Mouse (Mus musculus): ENCODE results near the gene Nfkbil1. TPM values are rescaled to one million over a fixed set of nuclear protein-coding genes. Genes with fewer than 3 reads are reported as not detected.
A peak's percentile ranks its signal among the peaks of the same experiment; 100 is the strongest.

Gene Nfkbil1
- polyA plus RNA-seq, 1 experiment, result 36.3 TPM

DNA sequence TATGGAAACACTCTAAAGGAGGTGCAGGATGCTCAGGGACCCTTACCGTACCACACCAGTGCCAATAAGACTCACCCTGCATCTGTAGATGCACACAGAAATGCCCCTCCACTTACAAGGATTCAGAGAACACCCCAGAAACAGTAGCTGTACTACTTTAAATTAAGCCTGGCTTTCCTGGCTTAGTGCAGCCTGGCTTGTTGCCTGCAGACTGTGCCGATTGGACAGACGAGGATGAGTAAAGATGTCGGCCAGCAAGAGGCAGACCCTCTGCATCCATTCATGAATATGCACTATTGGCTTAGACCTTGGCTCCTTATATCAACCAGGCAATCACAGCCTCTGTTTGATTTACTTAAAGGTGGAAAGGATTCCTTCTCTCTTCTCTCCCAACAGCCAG lies 24.0 kb upstream of the Nfkbil1 start:
- 66% methylated on average over 4 of the region's 4 CpGs for WGBS
- peaks cover 15% of the 10 kb centered on the region; the same call in 1 of the 2 replicates for H3K4me1 ChIP-seq (ENCODE audit: control insufficient read depth, insufficient read depth, insufficient read length, low read length)
- no peaks in the 10 kb centered on the region for H3K27me3 ChIP-seq (ENCODE audit: control insufficient read depth, insufficient read depth, low read length)
- no peak for TF ChIP-seq POLR2A (IDR thresholded peaks at IDR 0.05; ENCODE audit: low read depth, low read length)
- TF ChIP-seq CTCF (IDR thresholded peaks at IDR 0.05; ENCODE audit: extremely low read depth, insufficient read length, insufficient replicate concordance, low read depth, low read length), result no peak
- H3K4me3 ChIP-seq (ENCODE audit: low read depth, low read length), result no peak overlapping the region
- peak overlapping the region; percentile 51 for H3K27ac ChIP-seq (ENCODE audit: insufficient read depth, low read depth, low read length)
- H3K36me3 ChIP-seq (ENCODE audit: control insufficient read depth, insufficient read depth, low read length), result peaks cover 3% of the 10 kb centered on the region

DNA sequence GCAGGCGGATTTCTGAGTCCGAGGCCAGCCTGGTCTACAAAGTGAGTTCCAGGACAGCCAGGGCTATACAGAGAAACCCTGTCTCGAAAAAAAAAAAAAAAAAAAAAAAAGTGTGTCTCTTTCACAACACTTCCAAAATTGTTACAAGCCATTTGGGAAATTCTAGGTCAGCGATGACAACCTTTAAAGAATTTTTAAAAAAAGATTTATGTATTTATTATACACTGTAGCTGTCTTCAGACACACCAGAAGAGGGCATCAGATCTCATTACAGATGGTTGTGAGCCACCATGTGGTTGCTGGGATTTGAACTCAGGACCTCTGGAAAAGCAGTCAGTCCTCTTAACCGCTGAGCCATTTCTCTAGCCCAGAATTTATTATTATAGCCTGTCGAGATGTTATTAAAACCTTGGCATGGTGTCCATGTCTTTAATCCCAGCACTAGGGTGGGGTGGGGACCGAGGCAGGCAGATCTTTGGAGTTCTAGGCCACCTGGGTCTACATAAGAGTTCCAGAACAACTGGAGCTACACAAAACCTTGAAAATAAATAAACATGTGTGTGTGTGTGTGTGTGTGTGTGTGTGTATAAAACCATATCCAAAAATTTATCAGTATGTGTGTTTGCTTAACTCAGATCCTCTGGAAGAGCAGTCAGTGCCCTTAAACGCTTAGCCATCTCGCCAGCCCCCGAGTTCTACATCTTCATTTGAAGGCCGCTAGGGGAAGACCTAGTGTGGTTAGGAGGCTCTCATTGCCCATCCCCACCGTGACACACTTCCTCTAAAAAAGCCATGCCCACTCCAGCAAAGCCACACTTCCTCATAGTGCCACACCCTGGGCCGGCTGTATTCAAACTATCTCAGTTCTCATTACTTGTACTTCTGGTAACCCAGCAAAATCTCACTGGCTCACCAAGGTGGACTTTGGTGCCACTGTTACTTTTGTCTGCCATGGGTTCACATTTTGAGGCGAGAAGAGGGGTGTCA lies 23.2 kb upstream of the Nfkbil1 start:
- H3K27ac ChIP-seq (ENCODE audit: insufficient read depth, low read depth, low read length), result peak overlapping the region; percentile 51
- H3K4me1 ChIP-seq (ENCODE audit: control insufficient read depth, insufficient read depth, insufficient read length, low read length), result peaks cover 15% of the 10 kb centered on the region; the same call in 1 of the 2 replicates
- TF ChIP-seq CTCF (IDR thresholded peaks at IDR 0.05; ENCODE audit: extremely low read depth, insufficient read length, insufficient replicate concordance, low read depth, low read length) (peak; percentile 33; the same call in 1 of the 2 replicates), POLR2A (IDR thresholded peaks at IDR 0.05; ENCODE audit: low read depth, low read length) (no peak)
- H3K36me3 ChIP-seq (ENCODE audit: control insufficient read depth, insufficient read depth, low read length), result peaks cover 3% of the 10 kb centered on the region
- H3K4me3 ChIP-seq (ENCODE audit: low read depth, low read length), result no peak overlapping the region
- H3K27me3 ChIP-seq (ENCODE audit: control insufficient read depth, insufficient read depth, low read length), result no peaks in the 10 kb centered on the region
- 19% methylated on average over 14 of the region's 14 CpGs for WGBS

DNA sequence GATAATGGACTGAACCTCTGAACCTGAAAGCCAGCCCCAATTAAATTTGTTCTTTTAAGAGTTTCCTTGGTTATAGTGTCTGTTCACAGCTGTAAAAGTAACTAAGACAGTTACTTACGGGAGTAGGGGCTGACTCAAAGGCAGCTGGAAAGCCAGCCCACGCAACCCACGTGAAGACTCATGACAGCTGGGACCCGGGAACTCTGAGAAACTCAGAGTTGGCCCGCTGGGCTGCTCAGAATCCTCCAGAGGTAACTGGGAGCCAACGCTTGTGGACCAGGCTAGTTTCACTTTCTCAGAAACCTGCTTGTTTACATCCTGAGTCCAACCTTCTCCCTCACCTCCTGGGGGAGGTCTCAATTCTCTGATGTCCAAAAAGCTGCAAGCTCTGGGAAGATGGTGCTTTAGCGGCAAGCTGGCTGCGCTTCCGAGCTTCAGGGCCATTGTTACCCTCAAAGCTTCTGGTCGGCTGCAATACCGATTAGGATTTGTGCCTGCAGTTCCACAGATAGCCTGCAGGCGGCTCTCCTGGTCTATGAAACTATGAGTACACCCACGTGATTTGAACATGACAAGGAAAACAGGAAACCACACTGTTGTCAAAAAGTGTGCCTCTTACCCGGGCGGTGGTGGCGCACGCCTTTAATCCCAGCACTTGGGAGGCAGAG lies 22.4 kb upstream of the Nfkbil1 start:
- H3K36me3 ChIP-seq (ENCODE audit: control insufficient read depth, insufficient read depth, low read length), result peaks cover 11% of the 10 kb centered on the region
- peak overlapping the region; percentile 63 for H3K4me3 ChIP-seq (ENCODE audit: low read depth, low read length)
- H3K27me3 ChIP-seq (ENCODE audit: control insufficient read depth, insufficient read depth, low read length), result no peaks in the 10 kb centered on the region
- WGBS, result 1% methylated on average over 17 of the region's 17 CpGs
- H3K27ac ChIP-seq (ENCODE audit: insufficient read depth, low read depth, low read length), result peak overlapping the region; percentile 72
- H3K4me1 ChIP-seq (ENCODE audit: control insufficient read depth, insufficient read depth, insufficient read length, low read length), result peaks cover 15% of the 10 kb centered on the region; the same call in 1 of the 2 replicates
- TF ChIP-seq POLR2A (IDR thresholded peaks at IDR 0.05; ENCODE audit: low read depth, low read length) (no peak), CTCF (IDR thresholded peaks at IDR 0.05; ENCODE audit: extremely low read depth, insufficient read length, insufficient replicate concordance, low read depth, low read length) (peak; percentile 86; the same call in 1 of the 2 replicates)

DNA sequence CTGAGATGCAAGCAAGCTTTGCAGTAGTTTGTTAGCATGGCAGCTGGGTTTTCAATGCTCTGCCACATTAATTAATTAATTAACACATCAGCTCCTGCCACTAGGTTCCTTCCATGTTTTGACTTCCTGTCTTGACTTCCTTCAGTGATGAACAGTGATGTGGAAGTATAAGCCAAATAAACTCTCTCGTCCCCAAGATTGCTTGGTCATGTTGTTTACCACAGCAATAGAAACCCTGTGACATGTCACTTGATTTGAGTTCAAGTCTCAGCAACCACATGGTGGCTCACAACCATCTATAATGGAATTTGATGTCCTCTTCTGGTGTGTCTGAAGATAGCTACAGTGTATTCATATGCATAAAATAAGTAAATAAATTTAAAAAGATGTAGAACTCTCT lies 21.8 kb upstream of the Nfkbil1 start:
- peaks cover 14% of the 10 kb centered on the region; the same call in 1 of the 2 replicates for H3K4me1 ChIP-seq (ENCODE audit: control insufficient read depth, insufficient read depth, insufficient read length, low read length)
- H3K27me3 ChIP-seq (ENCODE audit: control insufficient read depth, insufficient read depth, low read length), result no peaks in the 10 kb centered on the region
- H3K4me3 ChIP-seq (ENCODE audit: low read depth, low read length), result no peak overlapping the region
- 50% methylated on average over 1 of the region's 1 CpGs for WGBS
- H3K27ac ChIP-seq (ENCODE audit: insufficient read depth, low read depth, low read length), result no peak overlapping the region
- peaks cover 17% of the 10 kb centered on the region for H3K36me3 ChIP-seq (ENCODE audit: control insufficient read depth, insufficient read depth, low read length)
- no peak for TF ChIP-seq POLR2A (IDR thresholded peaks at IDR 0.05; ENCODE audit: low read depth, low read length)
- TF ChIP-seq CTCF (IDR thresholded peaks at IDR 0.05; ENCODE audit: extremely low read depth, insufficient read length, insufficient replicate concordance, low read depth, low read length), result no peak

DNA sequence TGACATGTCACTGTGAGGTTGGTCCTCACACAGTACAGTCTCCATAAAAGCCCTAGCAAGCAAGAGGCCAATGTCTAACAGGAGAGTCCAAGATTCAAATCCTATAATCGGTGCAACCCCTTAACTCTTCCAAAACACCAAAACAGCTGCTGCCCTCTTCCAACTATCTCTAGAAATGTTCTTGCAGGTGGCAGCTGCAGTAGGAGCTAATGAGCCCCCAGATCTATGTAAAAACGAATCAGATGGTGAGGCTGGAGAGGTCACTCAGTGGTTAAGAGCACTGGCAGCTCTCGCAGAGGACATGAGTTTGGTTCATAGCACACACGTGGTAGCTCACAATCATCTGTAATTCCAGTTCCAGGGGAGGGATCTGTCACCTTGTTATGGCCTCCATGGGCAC lies 20.1 kb upstream of the Nfkbil1 start:
- WGBS, result 41% methylated on average over 4 of the region's 4 CpGs
- no peak overlapping the region for H3K27ac ChIP-seq (ENCODE audit: insufficient read depth, low read depth, low read length)
- TF ChIP-seq POLR2A (IDR thresholded peaks at IDR 0.05; ENCODE audit: low read depth, low read length), result no peak
- TF ChIP-seq CTCF (IDR thresholded peaks at IDR 0.05; ENCODE audit: extremely low read depth, insufficient read length, insufficient replicate concordance, low read depth, low read length), result no peak
- H3K4me1 ChIP-seq (ENCODE audit: control insufficient read depth, insufficient read depth, insufficient read length, low read length), result peaks cover 7% of the 10 kb centered on the region; the same call in 1 of the 2 replicates
- no peaks in the 10 kb centered on the region for H3K27me3 ChIP-seq (ENCODE audit: control insufficient read depth, insufficient read depth, low read length)
- peaks cover 30% of the 10 kb centered on the region for H3K36me3 ChIP-seq (ENCODE audit: control insufficient read depth, insufficient read depth, low read length)
- H3K4me3 ChIP-seq (ENCODE audit: low read depth, low read length), result no peak overlapping the region

DNA sequence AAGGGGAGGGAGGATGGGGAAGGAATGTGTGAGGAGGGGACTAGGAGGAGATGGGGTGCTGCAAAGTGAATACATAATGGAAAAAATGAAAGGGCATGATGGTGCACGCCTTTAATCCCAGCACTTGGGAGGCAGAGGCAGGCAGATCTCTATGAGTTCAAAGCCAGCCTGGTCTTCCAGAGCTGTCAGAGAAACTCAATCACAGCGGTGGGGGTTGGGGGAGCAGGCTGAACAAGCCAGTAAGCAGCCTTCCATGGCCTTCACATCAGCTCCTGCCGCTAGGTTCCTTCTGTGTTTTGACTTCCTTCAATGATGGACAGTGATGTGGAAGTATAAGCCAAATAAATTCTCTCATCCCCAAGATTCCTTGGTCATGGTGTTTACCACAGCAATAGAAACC lies 19.7 kb upstream of the Nfkbil1 start:
- Histone ChIP-seq H3K4me1 (ENCODE audit: control insufficient read depth, insufficient read depth, insufficient read length, low read length) (peaks cover 7% of the 10 kb centered on the region; the same call in 1 of the 2 replicates), H3K36me3 (ENCODE audit: control insufficient read depth, insufficient read depth, low read length) (peaks cover 34% of the 10 kb centered on the region), H3K27ac (ENCODE audit: insufficient read depth, low read depth, low read length) (no peak overlapping the region), H3K4me3 (ENCODE audit: low read depth, low read length) (no peak overlapping the region), H3K27me3 (ENCODE audit: control insufficient read depth, insufficient read depth, low read length) (no peaks in the 10 kb centered on the region)
- TF ChIP-seq POLR2A (IDR thresholded peaks at IDR 0.05; ENCODE audit: low read depth, low read length) (no peak), CTCF (IDR thresholded peaks at IDR 0.05; ENCODE audit: extremely low read depth, insufficient read length, insufficient replicate concordance, low read depth, low read length) (no peak)
- WGBS, result 66% methylated on average over 3 of the region's 3 CpGs
